ENCODE assay signal across 13 mouse cellular contexts in genomic region chr16:50251417-50251975, GRCm38 (mm10).
"Had no signal": no experiment of that assay in that cellular context is flagged by ENCODE, and none has a peak within 500 bp of the region (broad histone marks: within the 10 kb centered on the region; RNA-seq: fewer than 3 reads in every experiment).

No protein-coding gene starts in this region.

- H3K4me2 ChIP-seq: limb, embryonic 12.5 days; liver, embryonic 13.5 days; midbrain, embryonic 11.5 days; midbrain, embryonic 15.5 days; neural tube, embryonic 12.5 days had no signal

- H3K27me3 ChIP-seq: limb, embryonic 12.5 days; liver, embryonic 13.5 days; megakaryocyte, embryonic 14.5 days; midbrain, embryonic 15.5 days; neural tube, embryonic 12.5 days had no signal

- H3K36me3 ChIP-seq: liver, embryonic 13.5 days; midbrain, embryonic 15.5 days; neural tube, embryonic 12.5 days had no signal

- H3K4me1 ChIP-seq: limb, embryonic 12.5 days; liver, embryonic 13.5 days; neural tube, embryonic 12.5 days had no signal

- DNase-seq: kidney, adult 18-20 months; layer of hippocampus, postnatal 36 days; liver; liver, embryonic 13.5 days; liver, postnatal 0 days; thymus, postnatal 4 days had no signal

- H3K4me3 ChIP-seq: limb, embryonic 12.5 days; liver, embryonic 13.5 days; megakaryocyte, embryonic 14.5 days; midbrain, embryonic 15.5 days; neural tube, embryonic 12.5 days had no signal

- H3K9ac ChIP-seq: limb, embryonic 12.5 days; liver, embryonic 13.5 days; liver, postnatal 0 days; midbrain, embryonic 15.5 days; neural tube, embryonic 12.5 days had no signal

- H3K27ac ChIP-seq: limb, embryonic 12.5 days; liver, embryonic 13.5 days; macrophage; midbrain, embryonic 15.5 days; neural tube, embryonic 12.5 days; stomach, postnatal 0 days had no signal

- H3K9me3 ChIP-seq: limb, embryonic 12.5 days; liver, embryonic 13.5 days; megakaryocyte, embryonic 14.5 days; midbrain, embryonic 15.5 days; neural tube, embryonic 12.5 days had no signal

- ATAC-seq: liver, postnatal 0 days; midbrain, embryonic 15.5 days had no signal
